Comparison of ENCODE assay signal across 8 mouse cellular contexts in genomic region chr15:9070353-9070752, GRCm38 (mm10). TPM values are rescaled to one million over a fixed set of nuclear protein-coding genes. Genes with fewer than 3 reads are reported as not detected.
A peak's percentile ranks its signal among the peaks of the same experiment; 100 is the strongest.
DNase-seq lines count a peak whose midpoint lies in the region; ATAC-seq lines count a peak whose summit lies in the region.

No protein-coding gene starts in this region.

- WGBS in kidney, embryonic 14.5 days, result 2% methylated on average over 3 of the region's 3 CpGs
- WGBS in hindbrain, embryonic 14.5 days, result 1% methylated on average over 3 of the region's 3 CpGs
- 4% methylated on average over 3 of the region's 3 CpGs for WGBS in midbrain, embryonic 14.5 days

- peaks cover 26% of the 10 kb centered on the region; the same call in 1 of the 2 replicates for H3K4me1 ChIP-seq in kidney, embryonic 14.5 days (ENCODE audit: control insufficient read depth, insufficient read depth, low read length)
- H3K4me1 ChIP-seq in brown adipose tissue, adult 24 weeks (ENCODE audit: control insufficient read depth, insufficient read depth, insufficient read length, low read length), result peaks cover 8% of the 10 kb centered on the region; the same call in 1 of the 2 replicates
- peaks cover 26% of the 10 kb centered on the region for H3K4me1 ChIP-seq in hindbrain, embryonic 14.5 days (replicated peaks; ENCODE audit: control insufficient read depth, insufficient read depth, low read length)
- H3K4me1 ChIP-seq in midbrain, embryonic 14.5 days (ENCODE audit: control insufficient read depth, insufficient read depth, low read length), result peaks cover 20% of the 10 kb centered on the region

- H3K9me3 ChIP-seq in kidney, embryonic 14.5 days (ENCODE audit: control insufficient read depth, low read length), result no peaks in the 10 kb centered on the region
- H3K9me3 ChIP-seq in hindbrain, embryonic 14.5 days (ENCODE audit: control insufficient read depth, low read length), result no peaks in the 10 kb centered on the region
- no peaks in the 10 kb centered on the region for H3K9me3 ChIP-seq in midbrain, embryonic 14.5 days (ENCODE audit: control insufficient read depth, low read length)

- peak overlapping the region; percentile 79 for H3K4me2 ChIP-seq in kidney, embryonic 14.5 days (replicated peaks; ENCODE audit: low read depth, low read length)
- peak overlapping the region; percentile 61 for H3K4me2 ChIP-seq in hindbrain, embryonic 14.5 days (replicated peaks)
- H3K4me2 ChIP-seq in midbrain, embryonic 14.5 days (ENCODE audit: low read length), result peak overlapping the region; percentile 76

- peak; percentile 9; the same call in 1 of the 2 replicates for ATAC-seq in kidney, embryonic 14.5 days (ENCODE audit: low FRiP score, low TSS enrichment)
- ATAC-seq in hindbrain, embryonic 14.5 days (ENCODE audit: low FRiP score), result no peak
- ATAC-seq in midbrain, embryonic 14.5 days (ENCODE audit: low FRiP score, low TSS enrichment), result no peak; the same call in 1 of the 2 replicates

- peak overlapping the region; percentile 56 for H3K9ac ChIP-seq in kidney, embryonic 14.5 days (ENCODE audit: low read depth, low read length)
- peak overlapping the region; percentile 79 for H3K9ac ChIP-seq in hindbrain, embryonic 14.5 days
- peak overlapping the region; percentile 89 for H3K9ac ChIP-seq in midbrain, embryonic 14.5 days (replicated peaks; ENCODE audit: low read length)

- no peak for DNase-seq in kidney, adult 11 months
- no peak for DNase-seq in hindbrain, embryonic 14.5 days (ENCODE audit: low spot score)
- no peak for DNase-seq in midbrain, embryonic 14.5 days
- DNase-seq in right cerebral cortex, postnatal 4 days, result no peak
- DNase-seq in urinary bladder, postnatal 36 days (ENCODE audit: low spot score in 2 of 2), result no peak
- no peak for DNase-seq in adrenal gland, adult 8-10 months

- H3K27ac ChIP-seq in kidney, embryonic 14.5 days (ENCODE audit: low read depth, low read length), result peak overlapping the region; percentile 72
- no peak overlapping the region for H3K27ac ChIP-seq in brown adipose tissue, adult 24 weeks (replicated peaks; ENCODE audit: low read depth, low read length)
- peak overlapping the region; percentile 27; the same call in 1 of the 2 replicates for H3K27ac ChIP-seq in hindbrain, embryonic 14.5 days
- H3K27ac ChIP-seq in midbrain, embryonic 14.5 days (replicated peaks; ENCODE audit: low read depth, low read length), result peak overlapping the region; percentile 52; the same call in 1 of the 2 replicates

- no peaks in the 10 kb centered on the region for H3K27me3 ChIP-seq in kidney, embryonic 14.5 days (ENCODE audit: control insufficient read depth, insufficient read depth, low read length)
- H3K27me3 ChIP-seq in hindbrain, embryonic 14.5 days (ENCODE audit: control insufficient read depth, insufficient read depth, low read length), result no peaks in the 10 kb centered on the region
- H3K27me3 ChIP-seq in midbrain, embryonic 14.5 days (ENCODE audit: control insufficient read depth, insufficient read depth, low read length), result no peaks in the 10 kb centered on the region

- peak overlapping the region; percentile 90 for H3K4me3 ChIP-seq in kidney, embryonic 14.5 days (ENCODE audit: low read length)
- peak overlapping the region; percentile 72 for H3K4me3 ChIP-seq in brown adipose tissue, adult 24 weeks (ENCODE audit: insufficient read depth, low read depth, low read length)
- H3K4me3 ChIP-seq in hindbrain, embryonic 14.5 days (replicated peaks; ENCODE audit: low read length), result peak overlapping the region; percentile 83
- peak overlapping the region; percentile 92 for H3K4me3 ChIP-seq in midbrain, embryonic 14.5 days (replicated peaks; ENCODE audit: low read depth, low read length)

- no peaks in the 10 kb centered on the region for H3K36me3 ChIP-seq in kidney, embryonic 14.5 days (ENCODE audit: control insufficient read depth, insufficient read depth, low read length)
- H3K36me3 ChIP-seq in hindbrain, embryonic 14.5 days (replicated peaks; ENCODE audit: control insufficient read depth, insufficient read depth), result no peaks in the 10 kb centered on the region
- no peaks in the 10 kb centered on the region for H3K36me3 ChIP-seq in midbrain, embryonic 14.5 days (ENCODE audit: control insufficient read depth, insufficient read depth, low read length)

RNA-seq across cellular contexts. Expression of gene Nadk2, which starts 0.7 kb away (rescaled TPM):
- 19.5 and 33.0 TPM in 2 replicates for polyA plus RNA-seq in kidney, embryonic 14.5 days (2014; fragmentation: Nextera tagmentation; extraction: Ambion mirVana)
- polyA plus RNA-seq in brown adipose tissue, adult 24 weeks (2012; ENCODE audit: insufficient read depth, insufficient read length, missing spikeins), result 31.2 and 43.1 TPM in 2 replicates
- 37.8 and 38.4 TPM in 2 replicates for polyA plus RNA-seq in hindbrain, embryonic 14.5 days (2014; fragmentation: Nextera tagmentation; extraction: Ambion mirVana)
- polyA plus RNA-seq in midbrain, embryonic 14.5 days (2014; fragmentation: Nextera tagmentation; extraction: Ambion mirVana), result 30.0 and 36.0 TPM in 2 replicates
- 10 to 100 TPM; 66.3 to 80.1 (median 74.6) TPM for total RNA-seq in adrenal gland, adult 8-10 months (2022)
